Mouse (Mus musculus): ENCODE results near the gene Map3k12.
A peak's percentile ranks its signal among the peaks of the same experiment; 100 is the strongest.

Map3k12 gene

GRCm38 (mm10) chr15:102516728-102517404, at the start of gene Map3k12:
TSS of gene Map3k12 (minus strand) at chr15:102517064.
- peak; percentile 62 for DNase-seq (ENCODE audit: low spot score)

GRCm38 (mm10) chr15:102563681-102564080, 46.8 kb upstream of the Map3k12 start:
- no peak for DNase-seq (ENCODE audit: low spot score)

GRCm38 (mm10) chr15:102563061-102563460, 46.2 kb upstream of the Map3k12 start:
- no peak for DNase-seq (ENCODE audit: low spot score)

DNA sequence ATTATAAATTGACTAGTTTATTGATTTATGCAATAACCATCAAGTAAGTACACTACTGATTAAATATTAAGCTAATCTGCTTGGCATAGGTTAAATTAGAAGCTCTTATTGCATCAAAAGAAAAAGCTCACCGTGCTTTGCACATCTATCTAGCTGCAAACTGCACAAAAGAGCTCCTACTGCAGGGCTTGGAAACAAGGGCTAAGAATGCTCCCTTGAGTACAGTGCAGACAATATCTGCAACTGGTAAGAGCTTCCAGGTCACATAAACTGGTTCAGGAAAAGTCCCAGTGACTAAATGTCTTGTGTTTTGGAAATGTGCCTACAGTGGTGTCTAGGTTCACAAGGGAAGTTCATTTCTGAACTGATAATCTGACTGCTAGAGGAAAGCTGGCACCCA, 45.6 kb upstream of the Map3k12 start:
- DNase-seq (ENCODE audit: low spot score): no peak

GRCm38 (mm10) chr15:102557580-102557979, 40.7 kb upstream of the Map3k12 start:
- DNase-seq (ENCODE audit: low spot score): no peak

DNA sequence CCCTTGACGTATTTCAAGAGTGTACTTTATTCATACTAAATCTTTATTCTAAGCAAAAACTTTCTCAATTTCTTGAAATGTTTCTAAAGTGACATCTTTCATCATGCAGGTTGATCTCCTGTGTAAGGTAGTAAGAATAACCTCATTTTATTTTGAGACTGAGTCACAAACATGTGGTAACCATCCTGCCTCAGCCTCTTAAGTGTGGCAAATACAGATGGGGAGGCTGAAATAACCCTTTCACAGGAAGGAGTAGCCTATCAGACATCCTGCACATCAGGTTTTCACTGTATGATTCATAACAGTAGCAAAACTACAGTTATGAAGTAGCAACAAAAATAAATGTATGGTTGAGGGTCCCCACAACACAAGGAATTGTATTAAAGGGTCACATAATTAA, 38.7 kb upstream of the Map3k12 start:
- no peak for DNase-seq (ENCODE audit: low spot score)

GRCm38 (mm10) chr15:102552599-102552998, 35.7 kb upstream of the Map3k12 start:
- no peak for DNase-seq (ENCODE audit: low spot score)

- DNase-seq (ENCODE audit: low spot score): no peak
These were observed 30.6 kb upstream of the Map3k12 start for GRCm38 (mm10) chr15:102547478-102547877.

- DNase-seq (ENCODE audit: low spot score): peak; percentile 77
These were observed 30.0 kb upstream of the Map3k12 start for GRCm38 (mm10) chr15:102546677-102547427.

- no peak for DNase-seq (ENCODE audit: low spot score)
These were observed 29.4 kb upstream of the Map3k12 start for GRCm38 (mm10) chr15:102546246-102546645.

- no peak for DNase-seq (ENCODE audit: low spot score)
These were observed 27.9 kb upstream of the Map3k12 start for GRCm38 (mm10) chr15:102544801-102545200.

DNA sequence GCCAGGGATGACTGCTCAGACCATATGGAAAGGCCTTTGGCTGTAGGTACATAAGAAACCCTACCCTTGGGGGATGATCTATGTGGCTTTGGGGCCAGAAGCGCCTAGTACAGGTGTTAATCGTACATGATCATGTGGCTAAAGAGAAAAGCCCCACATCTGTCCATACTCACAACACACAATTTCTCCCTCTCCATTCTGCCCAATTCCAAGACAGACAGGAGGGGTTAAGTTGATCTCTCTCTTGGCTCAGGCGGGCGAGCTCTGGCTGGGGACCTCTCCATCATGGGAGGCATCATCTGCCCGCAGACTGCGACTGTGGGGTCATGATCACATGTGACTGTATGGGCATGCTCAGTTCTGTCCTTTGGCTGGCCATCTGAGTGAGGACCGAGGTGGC, 17.1 kb upstream of the Map3k12 start:
- no peak for DNase-seq (ENCODE audit: low spot score)

GRCm38 (mm10) chr15:102532106-102532900, 15.4 kb upstream of the Map3k12 start:
- DNase-seq (ENCODE audit: low spot score): no peak

DNA sequence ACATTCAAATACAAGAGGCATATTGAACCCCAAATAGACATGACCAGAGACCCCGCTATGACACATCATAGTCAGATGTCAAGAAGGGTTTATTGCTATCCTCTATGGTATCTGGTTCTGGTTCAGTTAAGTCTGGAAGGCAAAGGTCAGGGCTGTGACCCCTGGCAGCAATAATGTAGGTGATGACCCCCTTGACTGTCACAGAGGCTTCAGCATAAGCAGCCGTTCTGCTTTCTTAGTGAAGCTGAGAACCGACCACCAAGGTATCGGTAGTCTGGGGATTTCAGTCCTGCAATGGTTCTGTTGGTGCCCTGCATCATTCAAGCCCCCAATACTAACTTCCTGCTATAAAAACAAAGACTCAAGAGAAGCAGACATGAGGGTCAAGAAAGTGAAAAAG, 14.7 kb upstream of the Map3k12 start:
- no peak for DNase-seq (ENCODE audit: low spot score)

DNA sequence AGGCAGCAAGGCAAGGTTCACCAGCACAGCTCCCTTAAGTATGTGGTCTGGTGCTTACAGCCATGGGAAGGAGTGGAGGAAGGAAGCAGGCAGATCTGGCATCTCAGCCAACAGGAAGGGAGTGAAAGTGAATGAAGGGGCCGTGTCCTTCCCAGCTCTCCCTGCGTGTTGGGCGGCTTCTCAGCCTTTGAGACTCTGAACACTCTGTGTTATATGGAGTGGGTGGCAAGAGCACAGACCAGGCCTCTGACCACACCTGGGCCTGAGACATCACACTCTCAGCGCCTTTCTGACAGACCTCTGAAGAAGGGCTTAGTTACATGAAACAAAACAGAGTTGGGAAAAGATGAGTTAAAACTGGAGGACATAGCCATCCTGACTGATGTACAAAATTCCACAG, 13.7 kb upstream of the Map3k12 start:
- DNase-seq (ENCODE audit: low spot score): no peak

- no peak for DNase-seq (ENCODE audit: low spot score)
These were observed 11.5 kb upstream of the Map3k12 start for GRCm38 (mm10) chr15:102528396-102528795.

DNA sequence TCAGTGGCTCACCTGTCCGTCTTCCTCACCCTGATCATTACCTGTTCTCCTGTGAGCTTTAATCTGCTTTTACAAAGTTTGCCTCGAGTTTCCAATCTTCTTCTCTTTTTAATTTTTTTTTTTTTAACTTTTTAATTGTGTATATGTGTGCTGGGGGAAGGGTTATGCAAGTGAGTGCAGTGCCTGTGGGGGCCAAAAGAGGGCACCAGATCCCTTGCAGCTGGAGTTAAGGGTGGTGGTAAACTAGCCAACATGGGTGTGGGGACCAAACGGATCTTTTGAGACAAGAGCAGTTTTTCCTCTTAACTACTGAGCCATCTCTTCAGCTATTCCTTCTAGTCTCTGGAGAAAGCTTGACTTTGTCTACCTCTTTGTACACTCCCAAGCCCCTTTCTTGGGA, 11.1 kb upstream of the Map3k12 start:
- no peak for DNase-seq (ENCODE audit: low spot score)

GRCm38 (mm10) chr15:102526111-102527002, 9.5 kb upstream of the Map3k12 start:
- DNase-seq (ENCODE audit: low spot score): no peak

DNA sequence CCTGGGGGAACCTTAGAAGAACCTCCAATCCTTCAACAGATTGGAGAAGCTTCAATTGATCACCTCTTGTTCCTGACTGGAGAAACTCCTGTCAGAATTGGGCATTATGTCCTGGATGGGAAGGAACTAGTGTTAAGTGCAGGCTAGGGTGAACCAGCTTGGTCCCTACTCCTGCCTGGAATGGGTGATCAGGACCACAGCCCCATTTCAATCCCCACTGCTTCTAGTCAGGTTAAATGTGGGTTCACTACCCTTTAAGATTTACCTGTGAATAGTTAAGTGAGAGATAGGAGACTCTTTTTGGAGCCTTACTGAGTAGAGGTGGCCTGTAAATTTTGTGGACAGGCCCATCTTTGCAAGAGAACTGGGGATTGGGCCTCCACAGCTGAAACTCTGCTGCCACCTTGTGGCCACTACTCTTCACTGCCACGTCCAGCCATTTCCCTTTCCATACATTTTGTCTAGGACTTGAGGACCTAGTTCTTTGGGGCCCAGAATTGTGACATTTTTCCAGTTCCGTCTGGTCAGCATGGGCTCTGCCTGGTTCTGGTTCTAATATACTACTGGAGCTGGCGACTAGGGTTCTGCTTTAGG, 8.1 kb upstream of the Map3k12 start, which contains the start of gene Npff:
Gene Npff, minus strand, starts transcription at position 51 of the 594 bp plus-strand sequence.
- DNase-seq (ENCODE audit: low spot score): no peak

DNA sequence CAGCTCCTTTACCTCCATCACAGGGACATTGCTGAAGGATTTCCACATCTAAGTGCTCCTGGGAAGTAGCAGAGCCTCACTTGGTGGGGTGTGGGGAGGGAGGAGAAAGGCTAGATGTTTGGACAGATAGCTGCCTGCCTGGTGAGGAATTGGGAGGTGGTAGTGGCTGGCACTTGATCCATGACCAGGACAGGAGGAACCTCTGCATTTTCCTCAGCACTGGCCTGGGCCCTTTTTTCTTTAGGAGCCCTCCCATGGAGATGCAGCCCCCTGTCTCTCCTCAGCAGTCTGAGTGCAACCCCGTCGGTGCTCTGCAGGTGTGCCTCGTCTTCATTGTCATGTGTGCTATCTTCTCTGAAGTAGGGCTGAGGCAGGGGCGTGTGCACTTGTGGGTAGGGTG, 4.6 kb upstream of the Map3k12 start:
- no peak for DNase-seq (ENCODE audit: low spot score)

GRCm38 (mm10) chr15:102520416-102520815, 3.6 kb upstream of the Map3k12 start:
- DNase-seq (ENCODE audit: low spot score): no peak
